Mouse (Mus musculus): Measurements from ENCODE around the gene Ropn1l. TPM values are rescaled to one million over a fixed set of nuclear protein-coding genes. Genes with fewer than 3 reads are reported as not detected.

Ropn1l gene
- total RNA-seq (2021) = 1 to 10 TPM; 1.1 to 1.7 TPM
- long read RNA-seq, experiment 1 = 0 reads
- long read RNA-seq, experiment 2 = 0 reads

DNA sequence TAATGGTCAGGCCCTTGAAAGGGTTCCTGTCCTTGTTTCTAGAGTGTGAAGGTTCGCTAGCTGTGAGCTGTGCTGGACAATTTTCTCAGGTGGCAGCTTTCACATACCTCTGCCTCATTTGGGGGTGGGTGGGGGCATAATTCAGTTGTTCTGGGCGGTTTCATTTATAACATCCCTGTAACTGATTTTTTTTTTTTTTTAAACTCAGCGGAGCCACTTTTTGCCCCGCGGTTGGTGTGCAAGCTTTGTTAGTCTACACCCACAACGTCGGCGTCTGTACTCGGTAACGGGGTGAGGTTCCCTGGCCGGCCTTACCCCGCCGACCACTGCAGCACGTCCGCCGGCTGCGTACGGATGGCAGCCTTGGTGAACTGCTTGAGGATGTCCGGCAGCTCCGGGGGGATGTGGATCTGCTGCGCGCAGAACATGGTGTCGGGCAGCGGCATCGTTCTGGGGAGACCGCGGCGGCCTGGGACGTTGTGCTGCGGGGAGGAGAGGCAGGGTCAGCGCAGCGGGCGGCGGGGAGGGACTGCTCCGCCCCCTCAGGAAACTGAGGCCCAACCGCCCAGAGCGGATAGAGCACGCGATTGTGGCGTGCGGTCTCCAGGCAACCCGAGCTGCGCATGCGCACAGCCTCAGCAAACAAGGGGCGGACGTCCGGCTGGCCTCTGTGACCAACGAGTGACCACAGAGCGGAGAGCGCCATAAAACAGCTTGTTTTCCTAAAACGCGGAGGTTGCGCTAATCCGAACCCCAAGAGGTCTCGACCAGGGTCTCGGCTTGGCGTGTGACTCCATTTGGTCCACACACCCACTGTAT, at the start of gene Ropn1l:
TSS of gene Ropn1l (minus strand) at position 640 of the 819 bp plus-strand sequence.
- intact Hi-C loops (cut with DNase I) = no loop called here
- peak; percentile 90 to 91 for DNase-seq (ENCODE audit: low spot score in 2 of 2)

DNA sequence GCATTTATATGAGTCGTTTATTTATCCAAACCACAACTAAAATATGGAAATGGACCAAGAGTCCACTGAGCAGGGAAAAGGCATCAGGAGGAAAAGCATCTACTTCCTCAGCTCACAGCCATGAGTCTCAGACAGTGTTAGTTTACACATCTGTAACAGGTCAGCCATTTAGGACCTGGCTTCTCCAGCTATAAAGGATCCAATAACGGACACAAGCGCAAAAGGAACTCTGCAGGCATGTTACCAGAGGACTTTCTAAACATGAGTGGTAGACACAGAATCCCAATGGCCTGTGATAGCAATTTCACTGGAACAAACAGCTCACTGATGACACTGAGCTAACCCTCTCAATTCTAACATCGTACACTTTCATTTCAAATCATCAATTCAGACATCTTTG, 49.5 kb upstream of the Ropn1l start:
- DNase-seq (ENCODE audit: low spot score in 2 of 2) = no peak
- intact Hi-C loops (cut with DNase I) = no loop called here

DNA sequence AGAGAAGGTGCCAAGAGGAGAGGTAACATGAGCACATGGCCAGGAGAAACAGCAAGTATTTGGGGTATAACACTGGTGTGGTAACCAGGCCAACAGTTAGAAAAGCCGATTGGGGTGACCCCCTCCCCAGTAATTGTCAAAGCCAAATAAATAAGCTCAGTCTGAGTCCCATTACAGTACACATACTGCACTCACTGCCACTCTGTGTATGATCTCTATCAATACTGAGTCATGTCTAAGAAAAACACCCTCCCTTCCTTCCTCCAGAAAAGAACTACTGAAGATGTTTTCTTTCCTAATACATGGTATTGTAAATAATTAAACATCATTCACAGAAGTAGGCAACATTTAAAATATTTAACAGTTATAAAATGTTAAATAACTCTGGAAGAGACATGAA, 48.8 kb upstream of the Ropn1l start:
- intact Hi-C loops (cut with DNase I) = no loop called here
- no peak for DNase-seq (ENCODE audit: low spot score in 2 of 2)

DNA sequence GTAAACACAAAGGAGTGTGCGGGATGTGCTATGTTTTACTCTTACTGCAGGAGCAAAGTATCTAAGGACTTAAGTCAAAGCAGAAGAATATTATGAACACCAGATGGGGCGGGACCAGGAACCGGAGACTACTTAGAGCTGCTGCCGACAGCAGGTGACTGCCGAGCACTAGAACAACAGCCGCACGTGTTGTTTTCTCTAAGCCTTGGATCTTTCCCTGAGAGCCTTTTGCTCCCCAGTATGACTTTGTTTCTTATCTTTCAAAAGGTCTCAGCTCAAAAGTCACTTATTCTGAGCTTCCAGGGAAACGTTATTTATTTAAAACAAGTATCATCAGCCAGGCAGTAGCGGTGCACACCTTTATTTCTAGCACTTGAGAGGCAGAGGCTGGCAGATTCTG, 41.3 kb upstream of the Ropn1l start:
- intact Hi-C loops (cut with DNase I) = loop anchor here (5.0 kb wide), 2 partner anchors 33 to 92 kb away; no protein-coding TSS in a partner anchor
- no peak for DNase-seq (ENCODE audit: low spot score in 2 of 2)

DNA sequence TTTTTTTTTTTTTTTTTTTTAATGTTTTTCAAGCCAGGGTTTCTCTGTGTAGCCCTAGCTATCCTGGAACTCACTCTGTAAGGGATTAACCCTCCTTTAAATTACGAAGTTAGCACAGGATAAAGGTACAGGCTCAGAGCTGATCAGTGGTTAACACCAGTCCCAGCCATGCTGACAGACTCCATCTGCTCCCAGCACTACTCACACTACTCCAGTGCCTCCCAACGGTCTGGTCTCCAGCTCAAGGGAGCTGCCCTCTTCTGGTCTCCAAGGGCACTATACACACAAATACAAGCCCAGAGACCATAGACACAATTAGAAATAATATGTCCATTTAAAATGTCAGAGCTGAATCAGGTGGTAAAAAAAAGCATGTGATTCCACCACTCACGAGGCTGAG, 40.8 kb upstream of the Ropn1l start:
- DNase-seq (ENCODE audit: low spot score in 2 of 2) = no peak
- intact Hi-C loops (cut with DNase I) = no loop called here

DNA sequence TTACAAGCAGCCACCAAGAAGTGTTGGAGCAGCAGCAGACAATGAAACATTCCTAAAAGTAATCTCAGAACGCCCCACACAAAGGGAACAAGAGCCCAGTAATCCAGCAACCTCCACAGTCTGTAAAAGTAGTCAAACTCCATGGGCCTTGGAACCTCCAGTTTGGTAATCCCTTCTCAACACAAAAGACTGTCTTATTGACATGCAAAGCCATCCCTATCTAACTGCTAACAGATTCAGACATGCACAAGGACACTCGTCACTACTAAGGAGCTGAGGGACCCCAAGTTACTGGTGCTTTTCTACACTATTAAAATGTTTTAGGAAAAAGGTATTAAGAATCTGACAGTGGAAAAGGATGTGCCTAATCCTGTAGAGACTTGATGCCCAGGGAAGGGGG, 33.9 kb upstream of the Ropn1l start:
- DNase-seq (ENCODE audit: low spot score in 2 of 2) = no peak
- intact Hi-C loops (cut with DNase I) = no loop called here

DNA sequence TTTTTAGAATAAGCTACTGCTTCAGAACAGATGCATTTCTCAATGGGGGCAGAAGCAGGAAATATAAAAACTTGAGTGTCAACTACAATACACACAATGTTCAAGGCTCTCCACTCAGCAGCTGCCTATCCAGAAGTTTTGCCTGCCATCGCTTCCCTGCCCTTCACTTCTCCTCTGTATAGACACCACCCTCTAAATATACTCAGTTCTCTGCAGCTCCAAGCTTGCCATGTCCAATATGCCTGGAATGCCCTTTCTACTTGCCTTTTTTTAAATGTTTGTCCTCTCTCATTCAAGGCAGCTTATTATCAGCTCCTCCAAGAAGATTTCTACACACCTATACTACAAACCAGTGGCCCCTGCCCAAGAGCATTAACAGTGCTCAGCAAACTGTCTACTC, 23.1 kb upstream of the Ropn1l start:
- DNase-seq (ENCODE audit: low spot score in 2 of 2) = no peak
- intact Hi-C loops (cut with DNase I) = no loop called here

DNA sequence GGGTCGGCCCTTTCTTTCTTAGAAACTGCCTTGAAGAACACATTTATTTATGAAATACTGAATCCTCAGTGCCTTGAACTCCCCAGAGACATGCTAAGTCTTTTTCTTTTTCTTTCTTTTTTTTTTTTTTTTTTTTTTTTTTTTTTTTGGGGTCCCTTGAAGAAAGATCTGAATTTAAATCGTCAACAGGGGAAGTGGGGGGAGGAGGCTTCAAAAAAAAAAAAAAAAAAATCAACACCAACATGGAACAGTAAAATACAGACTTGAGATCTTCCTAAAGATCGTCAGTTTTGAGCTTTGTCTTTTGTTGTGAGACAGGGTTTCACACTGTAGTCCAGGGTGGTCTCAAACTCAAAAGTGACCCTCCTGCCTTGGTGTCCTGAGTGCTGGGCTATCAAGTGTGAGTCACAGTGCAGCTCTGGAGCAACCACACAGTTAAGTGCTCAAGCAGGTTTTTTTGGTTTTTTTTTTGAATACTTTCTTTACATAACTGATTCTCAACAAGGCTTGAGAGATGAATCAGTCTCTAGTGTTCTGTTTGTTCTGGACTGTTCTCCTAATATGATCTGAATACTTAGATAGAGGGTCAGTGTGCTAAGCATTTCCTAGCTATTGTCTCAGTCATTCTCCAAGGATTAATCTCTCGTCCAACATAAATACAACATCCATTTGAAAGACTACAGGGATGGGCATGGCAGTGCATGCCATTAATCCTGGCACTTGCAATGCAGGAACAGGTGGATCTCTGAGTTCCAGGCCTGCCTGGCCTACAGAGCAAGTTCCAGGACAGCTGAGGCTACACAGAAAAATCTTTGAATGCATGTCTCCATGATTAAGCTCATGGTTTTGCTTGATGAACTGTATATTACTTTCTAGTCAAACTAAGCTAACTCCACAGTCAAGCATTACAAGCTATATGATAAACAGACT, 19.4 kb upstream of the Ropn1l start:
- DNase-seq (ENCODE audit: low spot score in 2 of 2) = no peak
- intact Hi-C loops (cut with DNase I) = no loop called here

DNA sequence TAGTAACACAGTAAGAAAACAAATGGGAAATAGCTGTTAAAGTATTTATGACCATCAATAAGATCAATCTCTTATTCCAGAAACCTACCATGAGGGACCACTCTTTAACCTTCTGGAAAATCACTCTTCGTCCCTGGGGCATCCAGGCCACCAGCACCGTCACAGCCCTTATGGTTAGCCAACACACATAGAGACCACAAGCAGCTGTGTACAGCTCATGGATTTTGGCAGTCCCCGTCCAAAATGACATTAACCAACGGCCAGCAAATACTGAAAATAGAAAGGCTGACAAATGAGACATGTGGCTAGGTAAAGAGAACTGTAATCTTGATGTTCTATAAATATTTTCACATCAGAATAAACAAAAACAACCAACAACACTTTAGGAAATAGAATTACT, 18.0 kb upstream of the Ropn1l start:
- no peak for DNase-seq (ENCODE audit: low spot score in 2 of 2)
- intact Hi-C loops (cut with DNase I) = no loop called here

DNA sequence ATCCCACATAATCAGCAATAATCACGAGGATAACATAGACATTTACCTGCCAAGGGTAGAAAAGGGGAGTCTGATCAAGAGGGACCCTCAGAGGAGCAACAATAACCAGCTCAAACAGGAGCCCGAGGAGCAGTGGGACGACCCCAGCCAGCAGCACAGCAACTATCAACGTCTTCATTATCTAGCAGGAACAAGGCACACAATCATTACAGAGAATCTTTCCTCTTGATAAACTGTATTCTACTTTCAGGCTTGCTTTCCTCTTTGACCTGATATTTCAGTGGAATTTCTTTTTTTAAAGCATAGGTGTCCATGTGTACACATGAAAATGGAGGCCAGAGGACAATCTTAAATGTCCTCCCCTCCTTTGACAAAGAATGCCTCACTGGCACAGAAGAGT, 16.0 kb upstream of the Ropn1l start:
- intact Hi-C loops (cut with DNase I) = loop anchor here (5.0 kb wide), 1 partner anchor 118 kb away; no protein-coding TSS in a partner anchor

DNA sequence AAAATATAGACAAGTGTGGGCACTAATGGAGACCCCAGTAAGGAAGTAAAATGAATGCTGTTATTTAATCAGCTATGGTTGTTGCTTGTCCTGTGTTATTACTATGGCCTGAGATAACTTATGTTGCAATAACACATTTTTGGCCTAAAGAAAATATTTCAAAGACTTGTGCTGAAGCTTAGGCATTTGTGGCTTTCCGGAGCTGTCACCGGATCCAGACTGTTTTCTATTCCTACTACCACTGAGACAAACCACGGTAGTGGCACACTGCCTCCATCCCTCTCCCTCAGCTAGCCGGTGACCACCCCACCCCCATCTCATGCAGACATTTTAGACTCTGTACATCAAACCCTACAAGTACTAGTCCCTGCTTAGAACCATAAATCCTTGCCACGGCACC, 15.3 kb upstream of the Ropn1l start:
- intact Hi-C loops (cut with DNase I) = loop anchor here (5.0 kb wide), 1 partner anchor 118 kb away; no protein-coding TSS in a partner anchor
- no peak for DNase-seq (ENCODE audit: low spot score in 2 of 2)

More for the DNA sequence above, 16.0 kb upstream of the Ropn1l start:
- no peak for DNase-seq (ENCODE audit: low spot score in 2 of 2)

DNA sequence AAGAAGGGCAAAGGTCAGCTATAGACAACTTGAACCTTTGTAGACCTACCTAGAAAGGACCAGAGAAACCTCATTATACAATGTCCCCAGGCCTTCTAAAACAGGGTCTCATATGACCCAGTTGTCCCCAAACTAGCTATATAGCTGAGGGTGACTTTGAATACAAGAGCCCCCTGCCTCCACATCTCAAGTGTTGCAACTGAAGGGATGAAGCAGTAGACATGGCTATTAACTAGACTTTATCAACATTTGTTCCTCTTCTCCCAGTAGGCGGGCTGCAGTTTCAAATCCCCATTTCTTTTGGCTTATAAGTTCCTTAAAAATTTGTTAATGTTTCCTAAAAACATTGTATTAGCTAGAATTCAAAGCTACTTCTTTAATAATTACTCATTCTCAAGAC, 13.2 kb upstream of the Ropn1l start:
- intact Hi-C loops (cut with DNase I) = loop anchor here (5.0 kb wide), 1 partner anchor 121 kb away; no protein-coding TSS in a partner anchor
- no peak for DNase-seq (ENCODE audit: low spot score in 2 of 2)

DNA sequence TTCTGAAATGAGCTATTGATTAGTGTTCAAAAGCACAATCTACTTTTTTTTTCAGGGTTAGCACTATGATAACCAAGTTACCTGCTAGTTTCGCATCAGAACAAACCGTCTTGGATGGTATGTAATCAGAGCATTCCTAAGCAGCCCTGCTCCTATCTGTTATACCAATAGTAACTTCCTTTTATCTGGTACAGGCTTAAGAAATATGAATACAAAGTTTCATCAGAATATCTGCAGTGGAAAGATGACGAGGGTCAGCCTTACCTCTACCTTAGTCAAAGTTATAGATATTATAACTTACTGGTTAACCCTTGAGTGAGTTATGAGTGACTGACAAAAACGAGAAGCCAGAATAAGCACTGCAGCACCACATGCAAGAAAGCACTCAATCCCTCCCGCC, 12.8 kb upstream of the Ropn1l start:
- intact Hi-C loops (cut with DNase I) = loop anchor here (5.0 kb wide), 1 partner anchor 121 kb away; no protein-coding TSS in a partner anchor
- DNase-seq (ENCODE audit: low spot score in 2 of 2) = no peak

DNA sequence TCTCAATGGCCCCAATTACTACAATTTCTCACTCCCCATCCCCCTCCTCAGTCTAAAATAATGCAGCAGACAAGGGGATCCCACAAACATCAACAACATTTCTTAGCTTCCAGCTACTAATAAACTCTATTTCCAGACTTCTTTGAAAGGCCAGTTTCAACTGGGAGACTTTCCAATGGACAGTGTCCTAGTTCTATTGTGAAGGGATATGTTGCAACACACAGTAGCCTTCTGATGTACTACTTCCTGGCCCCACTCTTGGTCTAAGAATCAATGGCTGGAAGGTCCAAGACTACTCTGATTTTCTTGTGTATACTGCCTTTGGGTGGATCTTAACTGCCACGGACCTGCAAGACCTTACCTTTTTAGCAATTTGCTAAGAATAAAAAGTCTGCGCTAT, 12.3 kb upstream of the Ropn1l start:
- intact Hi-C loops (cut with DNase I) = loop anchor here (5.0 kb wide), 1 partner anchor 121 kb away; no protein-coding TSS in a partner anchor
- no peak for DNase-seq (ENCODE audit: low spot score in 2 of 2)

DNA sequence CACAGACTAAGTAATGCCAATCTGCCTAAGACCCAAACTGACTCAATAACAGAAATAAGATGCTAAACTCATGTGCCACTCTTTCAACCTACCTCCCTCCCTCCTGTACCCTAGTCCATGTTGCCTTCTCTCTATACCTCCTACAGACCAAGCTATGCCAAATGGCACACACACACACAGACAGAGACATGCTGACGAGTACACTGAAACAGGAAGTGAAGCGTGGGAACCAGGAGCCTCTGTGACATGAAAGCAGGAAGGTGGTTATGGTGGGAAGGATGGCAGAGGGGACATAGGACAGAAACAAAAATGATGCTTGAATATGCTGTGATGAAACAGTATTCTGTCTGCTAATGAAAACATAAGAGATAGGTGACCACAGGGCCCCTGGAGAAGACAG, 7.0 kb upstream of the Ropn1l start:
- DNase-seq (ENCODE audit: low spot score in 2 of 2) = no peak
- intact Hi-C loops (cut with DNase I) = loop anchor here (5.0 kb wide), 1 partner anchor 37 kb away; no protein-coding TSS in a partner anchor

DNA sequence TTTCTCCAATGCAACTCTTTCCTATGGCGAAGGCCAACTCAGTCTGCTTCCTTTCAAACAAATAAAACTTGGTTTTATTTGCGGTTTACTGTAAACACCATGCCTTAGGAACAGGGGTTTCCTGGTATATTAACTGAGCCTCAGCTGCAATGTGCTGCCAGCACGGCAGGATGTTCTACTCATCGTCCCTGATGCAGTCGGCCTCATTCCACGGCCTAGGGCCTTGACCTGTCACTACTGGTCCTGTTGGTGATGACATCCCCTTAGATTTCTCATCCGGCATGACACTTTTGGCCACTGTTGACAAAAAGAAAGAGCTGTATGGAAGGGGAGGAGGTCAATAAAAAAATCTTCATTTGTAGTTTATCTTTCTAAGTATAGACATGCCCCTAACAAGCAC, 4.5 kb upstream of the Ropn1l start:
- no peak for DNase-seq (ENCODE audit: low spot score in 2 of 2)
- intact Hi-C loops (cut with DNase I) = no loop called here

DNA sequence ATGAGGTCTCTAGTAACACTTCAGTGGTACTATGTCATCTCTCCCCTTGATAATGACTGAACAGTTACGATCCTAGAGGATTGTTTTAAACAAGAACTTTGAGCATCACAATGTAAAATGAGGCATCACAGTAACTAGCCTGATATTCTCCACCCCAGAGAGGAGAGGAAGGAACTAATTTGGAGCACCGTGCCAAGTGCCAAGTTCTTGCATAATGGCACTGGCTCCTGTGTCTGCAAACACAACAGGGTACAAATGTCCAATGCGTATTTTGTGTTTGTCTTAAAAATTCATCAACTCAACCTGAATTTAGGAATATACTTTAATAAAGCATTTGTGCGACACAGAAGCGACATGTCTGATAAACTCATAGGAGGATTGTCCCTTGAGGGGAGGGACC, 2.8 kb upstream of the Ropn1l start:
- no peak for DNase-seq (ENCODE audit: low spot score in 2 of 2)
- intact Hi-C loops (cut with DNase I) = no loop called here

DNA sequence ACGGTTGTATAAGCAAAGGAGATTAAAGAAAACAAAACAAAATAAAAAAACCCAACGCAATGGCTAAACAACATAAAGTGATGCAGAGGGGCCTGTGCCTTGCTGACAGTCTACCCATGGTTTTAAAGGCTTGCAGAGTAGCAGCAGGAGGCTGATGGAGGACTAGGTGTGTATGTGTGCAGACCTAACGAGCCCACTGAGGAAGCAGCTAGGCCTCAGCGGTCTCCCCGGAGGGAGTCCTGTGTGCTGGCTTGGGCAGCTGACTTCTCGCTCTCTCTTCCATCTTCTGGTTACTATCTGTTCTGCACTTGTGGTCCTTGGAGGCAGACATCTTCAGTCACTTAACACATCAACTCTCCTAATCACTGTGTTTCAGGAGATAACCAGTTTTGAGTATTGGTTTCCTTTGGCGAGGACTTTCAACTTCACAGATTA, 1.3 kb upstream of the Ropn1l start:
- intact Hi-C loops (cut with DNase I) = no loop called here
- no peak for DNase-seq (ENCODE audit: low spot score in 2 of 2)

DNA sequence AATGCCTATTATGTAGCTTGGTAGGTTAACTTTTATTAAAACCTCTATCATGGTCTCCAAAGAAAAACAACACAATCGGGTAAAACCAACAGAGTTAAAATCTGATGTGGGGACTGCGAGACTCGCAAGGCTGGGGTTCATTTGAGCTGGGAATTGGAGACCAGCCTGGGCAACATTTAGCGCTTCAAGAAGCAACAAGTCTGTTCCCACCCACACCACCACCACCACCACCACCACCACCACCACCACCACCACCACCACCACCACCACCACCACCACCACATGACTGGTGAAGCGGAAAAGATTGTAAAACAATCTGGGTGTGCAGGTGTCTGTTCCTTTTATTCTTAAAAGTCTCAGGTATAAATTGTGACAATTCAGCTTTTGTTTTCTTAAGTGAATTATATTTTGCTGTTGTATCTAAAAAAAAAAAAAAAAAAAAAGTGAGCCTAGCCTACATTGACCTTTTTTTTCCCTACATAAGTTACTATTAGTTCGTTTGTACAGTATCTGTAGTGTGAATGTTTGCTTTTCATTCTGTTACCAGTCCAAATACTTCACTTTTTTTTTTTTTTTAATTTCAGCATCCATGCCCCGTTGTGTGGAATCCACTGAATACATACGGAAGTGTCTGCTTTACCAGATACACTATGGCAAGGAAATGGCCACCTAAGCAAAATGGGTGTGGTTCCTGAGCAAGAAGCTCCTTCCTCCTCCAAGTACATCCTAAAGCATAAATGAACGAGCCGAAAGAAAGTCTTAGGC, 741 bp upstream of the Ropn1l start:
- intact Hi-C loops (cut with DNase I) = no loop called here
- DNase-seq (ENCODE audit: low spot score in 2 of 2) = no peak

Data from left cerebral cortex, postnatal 14 days (tissue).